Mouse (Mus musculus) midbrain, embryonic 11.5 days (tissue): ENCODE results near the gene Usp30. TPM values are rescaled to one million over a fixed set of nuclear protein-coding genes. Genes with fewer than 3 reads are reported as not detected.

Source experiments
- ATAC-seq: fragments of 200-750 bp; cut with Nextera tagmentation; 2 replicates; pipeline ENCODE4 v1.8.0; 2017; ENCODE audit warnings: moderate TSS enrichment, moderate library complexity; ENCODE audit not compliant: low FRiP score
- DNase-seq: peaks from one replicate; pipeline ENCODE4 v3.0.0; 2015; ENCODE audit warnings: low spot score; ENCODE audit errors: missing footprints
- H3K27ac ChIP-seq: fragments of 300-500 bp; sonication (generic); 2 replicates; pipeline ENCODE4 v1.5.1; 2014; ENCODE audit warnings: low read depth, low read length
- H3K27me3 ChIP-seq: fragments of 300-500 bp; sonication (generic); 2 replicates; pipeline ENCODE4 v1.6.1; 2014; ENCODE audit warnings: mild to moderate bottlenecking, low read length, moderate library complexity, mixed read lengths; ENCODE audit not compliant: control insufficient read depth, insufficient read depth
- H3K36me3 ChIP-seq: fragments of 300-500 bp; sonication (generic); 2 replicates; pipeline ENCODE4 v1.6.1; 2014; ENCODE audit warnings: mild to moderate bottlenecking, low read length, moderate library complexity, mixed read lengths; ENCODE audit not compliant: control insufficient read depth, insufficient read depth
- H3K4me1 ChIP-seq: fragments of 300-500 bp; sonication (generic); 2 replicates; pipeline ENCODE4 v1.6.1; 2014; ENCODE audit warnings: low read length; ENCODE audit not compliant: control insufficient read depth, insufficient read depth
- H3K4me2 ChIP-seq: fragments of 300-500 bp; sonication (generic); 2 replicates; pipeline ENCODE4 v1.6.1; 2014; ENCODE audit warnings: mild to moderate bottlenecking, moderate library complexity
- H3K4me3 ChIP-seq: fragments of 300-500 bp; sonication (generic); 2 replicates; pipeline ENCODE4 v1.5.1; 2014; ENCODE audit warnings: low read depth, low read length
- H3K9ac ChIP-seq: fragments of 300-500 bp; sonication (generic); 2 replicates; pipeline ENCODE4 v1.6.1; 2014; ENCODE audit warnings: low read length
- H3K9me3 ChIP-seq: fragments of 300-500 bp; sonication (generic); 2 replicates; pipeline ENCODE4 v1.6.1; 2016; ENCODE audit warnings: low read length; ENCODE audit not compliant: control insufficient read depth
- WGBS: fragments of 180-500 bp; shearing (Covaris S2); extraction: QIAGEN DNeasy Blood & Tissue Kit; methylation state at CpG from one replicate; pipeline ENCODE4 v1.1.7; 2014; 5-methylcytosine and 5-hydroxymethylcytosine counted together
- polyA plus RNA-seq: library from polyadenylated mRNA; unstranded; fragments of >200 nt; fragmentation: Nextera tagmentation; extraction: Ambion mirVana; gene quantifications from 2 replicates; pipeline ENCODE4 v1.2.1, GENCODE M21; 2014

The Usp30 gene
- polyA plus RNA-seq = 9.8 and 11.0 TPM in 2 replicates

DNA sequence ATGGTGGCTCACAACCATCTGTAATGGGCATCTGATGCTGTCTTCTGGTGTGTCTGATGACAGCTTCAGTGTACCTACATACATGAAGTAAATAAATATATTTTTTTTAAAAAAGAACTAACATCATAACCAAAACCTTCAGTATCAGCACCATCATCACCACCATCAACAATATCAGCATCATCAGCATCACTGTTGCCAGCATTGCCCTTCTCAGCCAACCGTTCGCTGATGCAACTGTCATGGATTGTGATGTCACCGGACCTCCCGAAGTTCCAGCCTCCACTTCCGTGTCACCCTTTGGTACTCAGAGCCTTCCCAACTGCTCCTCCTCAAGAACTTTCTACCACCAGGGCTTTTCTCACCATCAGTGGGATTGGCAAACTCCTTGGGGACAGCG is at the start of gene Usp30:
TSS of gene Usp30 (plus strand) at position 301 of the 400 bp plus-strand sequence.
- ATAC-seq (no peak), DNase-seq (no peak)
- Histone ChIP-seq H3K9ac (no peak within 1 kb of the TSS), H3K4me3 (no peak within 1 kb of the TSS), H3K9me3 (no peaks in the 10 kb centered on the region), H3K4me1 (no peaks in the 10 kb centered on the region), H3K4me2 (no peak within 1 kb of the TSS), H3K27ac (no peak within 1 kb of the TSS), H3K27me3 (no peaks in the 10 kb centered on the region), H3K36me3 (no peaks in the 10 kb centered on the region)
- 92% methylated on average over 6 of the region's 6 CpGs for WGBS

DNA sequence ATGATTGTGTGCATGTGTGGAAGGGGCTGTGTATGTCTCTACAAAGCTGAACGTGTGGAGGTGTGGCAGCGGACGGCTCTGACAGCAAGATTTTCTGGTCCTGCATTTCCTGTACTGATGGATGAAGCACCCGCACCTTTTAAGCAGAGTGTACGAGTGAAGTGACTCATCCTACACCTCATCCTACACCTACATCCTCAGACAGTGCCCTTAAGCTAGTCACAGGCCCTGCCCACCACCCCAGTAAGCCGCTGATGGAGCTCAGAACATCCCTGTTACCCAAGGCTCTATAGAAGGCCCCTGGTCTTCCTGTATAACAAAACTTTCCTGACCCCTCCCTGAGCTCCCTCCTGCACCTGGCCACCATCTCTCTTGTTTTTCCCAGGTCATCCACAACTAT is 40.9 kb upstream of the Usp30 start:
- ATAC-seq = no peak
- Histone ChIP-seq H3K36me3 (no peaks in the 10 kb centered on the region), H3K4me3 (no peak overlapping the region), H3K9ac (no peak overlapping the region), H3K4me1 (no peaks in the 10 kb centered on the region; the same call in 1 of the 2 replicates), H3K4me2 (no peak overlapping the region), H3K27me3 (no peaks in the 10 kb centered on the region), H3K27ac (no peak overlapping the region), H3K9me3 (no peaks in the 10 kb centered on the region)
- WGBS = 66% methylated on average over 6 of the region's 6 CpGs
- DNase-seq = no peak

DNA sequence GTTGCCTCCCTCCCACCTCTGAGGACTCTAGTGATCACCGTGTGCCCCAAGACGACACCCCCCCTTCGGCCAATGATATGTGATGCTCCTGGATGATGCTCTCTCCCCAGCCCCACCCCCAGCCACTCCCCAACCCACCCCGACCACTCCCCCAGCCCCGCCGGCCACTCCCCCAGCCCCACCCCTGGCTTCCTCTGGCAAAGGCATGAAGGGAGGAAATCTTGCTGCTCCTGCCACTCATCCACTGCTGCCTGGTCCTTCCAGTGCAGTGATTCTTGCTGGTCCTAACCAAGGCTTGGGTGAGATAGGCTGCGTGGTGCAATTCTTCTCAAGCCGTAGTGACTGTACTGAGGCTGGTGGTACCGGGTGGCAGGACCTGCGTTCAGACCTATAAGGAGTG is 40.4 kb upstream of the Usp30 start:
- H3K27me3 ChIP-seq = no peaks in the 10 kb centered on the region
- H3K9ac ChIP-seq = no peak overlapping the region
- no peak overlapping the region for H3K4me2 ChIP-seq
- no peak for ATAC-seq
- H3K4me3 ChIP-seq = no peak overlapping the region
- H3K9me3 ChIP-seq = no peaks in the 10 kb centered on the region
- no peaks in the 10 kb centered on the region for H3K36me3 ChIP-seq
- WGBS = 14% methylated on average over 10 of the region's 10 CpGs
- DNase-seq = no peak
- H3K27ac ChIP-seq = no peak overlapping the region
- H3K4me1 ChIP-seq = no peaks in the 10 kb centered on the region; the same call in 1 of the 2 replicates

DNA sequence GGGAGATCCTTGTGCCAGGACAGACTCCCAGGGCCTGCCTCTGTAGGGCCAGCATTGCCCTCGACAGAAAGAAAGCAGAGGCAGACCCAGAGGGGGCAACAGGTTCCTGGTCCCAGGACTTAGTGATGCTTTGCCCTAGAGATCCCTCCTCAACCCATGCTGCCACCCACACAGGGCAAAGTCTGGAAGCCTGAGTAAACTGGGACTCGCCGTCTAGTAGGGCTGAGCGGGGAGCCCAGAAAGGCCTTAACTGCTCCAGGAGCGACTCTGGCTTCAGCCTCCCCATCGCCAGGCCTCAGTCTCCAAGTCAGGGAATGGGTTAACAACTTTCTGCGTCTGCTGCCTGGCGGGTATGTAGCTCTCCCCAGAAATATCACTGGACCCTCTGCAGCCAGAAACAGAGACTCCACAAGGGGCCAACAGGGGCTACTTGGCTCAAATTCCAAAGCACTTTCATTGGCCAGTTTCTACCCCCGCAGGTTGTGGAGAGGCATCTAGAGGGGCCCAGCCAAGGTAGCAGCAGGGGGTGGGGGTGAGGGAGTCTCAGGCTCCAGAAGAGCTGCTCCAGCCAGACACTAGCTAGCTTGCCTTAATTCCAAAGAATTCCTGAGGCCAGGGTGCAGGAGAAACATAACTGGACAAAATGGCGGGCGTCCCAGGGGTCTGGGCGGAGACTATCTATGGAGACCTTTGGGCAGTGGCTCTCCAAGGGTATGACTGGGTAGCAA is 37.9 kb upstream of the Usp30 start:
- Histone ChIP-seq H3K9me3 (no peaks in the 10 kb centered on the region), H3K9ac (no peak overlapping the region), H3K4me1 (no peaks in the 10 kb centered on the region; the same call in none of the 2 replicates), H3K27ac (no peak overlapping the region), H3K4me2 (no peak overlapping the region), H3K4me3 (no peak overlapping the region), H3K36me3 (no peaks in the 10 kb centered on the region), H3K27me3 (no peaks in the 10 kb centered on the region)
- DNase-seq = no peak
- no peak for ATAC-seq
- WGBS = 87% methylated on average over 12 of the region's 12 CpGs

DNA sequence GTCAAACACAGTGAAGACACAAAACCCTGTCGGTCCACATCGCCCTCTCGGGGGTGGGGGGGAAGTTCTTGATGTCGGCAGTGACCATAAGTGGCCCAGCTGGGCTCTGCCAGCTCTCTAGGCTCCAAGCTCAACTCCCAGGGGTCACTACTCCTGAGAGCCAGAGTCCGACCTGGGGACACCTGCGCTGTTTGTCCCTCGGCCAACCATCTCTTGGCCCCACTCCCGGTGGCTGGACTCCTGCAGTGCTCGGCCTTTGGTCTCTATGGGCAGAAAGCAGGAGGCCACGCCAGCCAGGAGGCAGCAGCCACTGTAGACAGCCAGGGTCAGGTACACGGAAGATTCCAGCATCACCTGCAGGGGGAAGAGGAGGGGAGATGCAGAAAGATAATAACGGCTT is 37.1 kb upstream of the Usp30 start:
- Histone ChIP-seq H3K9me3 (no peaks in the 10 kb centered on the region), H3K4me3 (no peak overlapping the region), H3K27me3 (no peaks in the 10 kb centered on the region), H3K9ac (no peak overlapping the region), H3K27ac (no peak overlapping the region), H3K4me1 (no peaks in the 10 kb centered on the region; the same call in none of the 2 replicates), H3K36me3 (no peaks in the 10 kb centered on the region), H3K4me2 (no peak overlapping the region)
- no peak for ATAC-seq
- DNase-seq = no peak
- 83% methylated on average over 12 of the region's 12 CpGs for WGBS

DNA sequence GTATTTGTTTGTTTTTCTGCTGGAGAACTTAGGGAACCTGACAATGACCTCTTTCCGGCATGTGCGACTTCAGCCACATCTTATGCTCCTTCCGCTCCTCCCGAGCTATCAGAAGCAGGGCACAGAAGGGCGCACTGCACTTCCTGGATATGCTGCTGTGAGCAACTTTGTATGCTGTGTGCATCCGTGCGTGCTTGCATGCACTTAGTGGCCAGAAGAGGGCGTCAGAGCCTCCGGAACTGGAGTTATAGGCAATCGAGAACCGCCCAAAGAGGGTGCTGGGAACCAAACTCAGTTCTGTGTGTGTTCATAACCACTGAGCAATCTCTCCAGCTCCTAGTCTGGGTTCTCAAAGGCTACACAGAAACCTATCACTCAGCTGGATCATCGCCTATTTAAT is 34.6 kb upstream of the Usp30 start:
- no peak for ATAC-seq
- WGBS = 88% methylated on average over 12 of the region's 12 CpGs
- H3K27ac ChIP-seq = no peak overlapping the region

DNA sequence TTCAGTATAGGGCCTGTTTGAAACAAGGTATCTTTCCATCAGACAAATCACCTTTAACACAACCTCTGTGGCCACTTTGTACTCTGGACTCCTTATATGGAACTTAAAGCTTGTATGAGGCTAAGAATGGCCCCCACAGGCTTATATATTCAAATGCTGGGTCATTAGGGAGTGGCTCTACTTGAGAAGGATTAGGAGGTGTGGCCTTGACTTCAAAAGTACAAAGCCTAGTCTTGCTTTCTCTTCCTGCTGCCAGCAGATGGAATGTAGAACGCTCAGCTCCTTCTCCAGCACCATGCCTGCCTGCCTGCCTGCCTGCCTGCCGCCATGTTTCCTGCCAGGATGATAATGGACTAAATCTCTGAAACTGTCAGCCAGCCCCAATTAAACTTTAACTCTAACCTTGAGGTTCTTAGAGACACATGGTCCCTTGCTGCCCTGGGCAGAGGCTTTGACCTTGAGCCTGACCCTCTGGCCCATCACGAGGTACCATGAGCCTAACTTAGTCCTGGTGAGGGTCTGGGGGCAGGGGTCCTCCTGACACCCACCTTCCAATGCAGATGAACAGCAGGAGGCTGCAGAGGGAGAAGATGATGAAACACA is 33.0 kb upstream of the Usp30 start:
- ATAC-seq = no peak
- H3K27ac ChIP-seq = no peak overlapping the region
- no peak overlapping the region for H3K4me2 ChIP-seq
- DNase-seq = peak; percentile 45
- no peak overlapping the region for H3K9ac ChIP-seq
- 75% methylated on average over 3 of the region's 3 CpGs for WGBS
- H3K4me3 ChIP-seq = no peak overlapping the region
- H3K9me3 ChIP-seq = no peaks in the 10 kb centered on the region
- H3K27me3 ChIP-seq = no peaks in the 10 kb centered on the region
- no peaks in the 10 kb centered on the region; the same call in 1 of the 2 replicates for H3K4me1 ChIP-seq
- no peaks in the 10 kb centered on the region for H3K36me3 ChIP-seq

More for the DNA sequence above, 34.6 kb upstream of the Usp30 start:
- peak; percentile 37 for DNase-seq
- no peaks in the 10 kb centered on the region for H3K27me3 ChIP-seq
- H3K9ac ChIP-seq = no peak overlapping the region
- H3K36me3 ChIP-seq = no peaks in the 10 kb centered on the region
- H3K4me3 ChIP-seq = no peak overlapping the region
- no peaks in the 10 kb centered on the region for H3K9me3 ChIP-seq
- H3K4me1 ChIP-seq = no peaks in the 10 kb centered on the region; the same call in 1 of the 2 replicates
- H3K4me2 ChIP-seq = no peak overlapping the region

DNA sequence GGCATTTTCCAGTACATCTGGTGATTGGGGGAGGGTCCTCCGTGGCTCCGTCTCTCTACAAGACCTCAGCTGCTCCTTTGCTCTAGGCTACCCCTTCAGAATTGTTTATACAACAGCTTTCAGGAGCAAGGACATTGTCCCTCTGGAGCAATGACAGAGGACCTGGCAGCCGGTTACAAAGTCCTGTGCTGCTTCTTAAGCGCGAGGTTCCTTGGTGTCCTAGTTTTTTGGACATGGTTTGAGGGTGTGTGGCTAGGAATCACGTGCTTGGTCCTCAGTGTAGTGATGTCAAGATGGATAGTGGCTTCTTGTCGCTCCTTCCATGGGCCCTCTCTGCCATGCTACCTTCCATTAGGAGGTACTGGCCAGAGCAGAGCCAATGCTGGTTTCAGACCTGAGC is 30.9 kb upstream of the Usp30 start:
- H3K36me3 ChIP-seq = no peaks in the 10 kb centered on the region
- DNase-seq = peak; percentile 53
- no peak overlapping the region for H3K4me2 ChIP-seq
- 84% methylated on average over 7 of the region's 7 CpGs for WGBS
- no peak overlapping the region for H3K4me3 ChIP-seq
- no peaks in the 10 kb centered on the region for H3K27me3 ChIP-seq
- no peak overlapping the region for H3K27ac ChIP-seq
- H3K4me1 ChIP-seq = no peaks in the 10 kb centered on the region; the same call in 1 of the 2 replicates
- H3K9ac ChIP-seq = no peak overlapping the region
- ATAC-seq = no peak
- no peaks in the 10 kb centered on the region for H3K9me3 ChIP-seq

DNA sequence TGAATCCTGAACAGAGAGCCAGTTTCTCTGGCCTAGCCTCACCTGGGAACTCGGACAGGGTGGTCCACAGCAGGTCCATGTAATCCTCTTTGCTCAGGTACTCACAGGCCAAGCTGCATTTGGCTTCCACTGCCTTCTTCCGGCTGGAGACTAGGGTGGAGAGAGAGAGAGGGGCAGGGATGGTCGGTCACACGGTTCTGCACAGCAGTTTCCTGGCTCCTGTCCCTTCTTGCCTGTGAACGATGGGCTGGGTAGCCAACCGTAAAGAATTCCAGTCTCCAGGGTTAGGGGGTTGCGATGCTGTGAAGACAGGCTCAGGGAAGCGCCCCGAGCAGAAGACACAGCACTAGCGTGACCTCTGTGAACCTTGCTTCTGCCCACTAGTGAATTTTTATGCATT is 30.1 kb upstream of the Usp30 start:
- Histone ChIP-seq H3K9me3 (no peaks in the 10 kb centered on the region), H3K4me1 (no peaks in the 10 kb centered on the region; the same call in 1 of the 2 replicates), H3K27me3 (no peaks in the 10 kb centered on the region), H3K4me3 (no peak overlapping the region), H3K4me2 (no peak overlapping the region), H3K9ac (no peak overlapping the region), H3K27ac (no peak overlapping the region), H3K36me3 (no peaks in the 10 kb centered on the region)
- whole genome bisulfite sequencing = 47% methylated on average over 10 of the region's 10 CpGs
- peak; percentile 77 for DNase-seq
- no peak for ATAC-seq
